Mouse (Mus musculus): ENCODE results near the gene Trim7.

GRCm38 (mm10) chr11:48808304-48808646 lies 17.7 kb upstream of the Trim7 start:
- TF ChIP-seq CTCF (IDR thresholded peaks at IDR 0.05; ENCODE audit: low read depth, low read length) (no peak), EP300 (IDR thresholded peaks at IDR 0.05; ENCODE audit: insufficient read depth, low read depth, low read length) (no peak)
